Mouse (Mus musculus): ENCODE results near the gene Nfam1.

Nfam1 gene

GRCm38 (mm10) chr15:82995239-82995638, 37.9 kb downstream of the Nfam1 start:
- DNase-seq (ENCODE audit: low spot score in 2 of 2): no peak

GRCm38 (mm10) chr15:82992911-82993310, 40.2 kb downstream of the Nfam1 start:
- DNase-seq (ENCODE audit: low spot score in 2 of 2): no peak

GRCm38 (mm10) chr15:82992079-82992783, 40.9 kb downstream of the Nfam1 start:
- no peak for DNase-seq (ENCODE audit: low spot score in 2 of 2)

- no peak for DNase-seq (ENCODE audit: low spot score in 2 of 2)
Measured at GRCm38 (mm10) chr15:82989190-82989704, 43.9 kb downstream of the Nfam1 start.

- peak; percentile 85 to 89 for DNase-seq (ENCODE audit: low spot score in 2 of 2)
Measured at GRCm38 (mm10) chr15:82987732-82988112, 45.4 kb downstream of the Nfam1 start, which contains the start of gene Tcf20. Gene Tcf20 (minus strand): TSS chr15:82987872.

GRCm38 (mm10) chr15:82987014-82987731, 45.9 kb downstream of the Nfam1 start:
- DNase-seq (ENCODE audit: low spot score in 2 of 2): no peak

- no peak for DNase-seq (ENCODE audit: low spot score in 2 of 2)
Measured at GRCm38 (mm10) chr15:82984574-82984973, 48.5 kb downstream of the Nfam1 start.

- DNase-seq (ENCODE audit: low spot score in 2 of 2): no peak
Measured at GRCm38 (mm10) chr15:82984097-82984496, 49.0 kb downstream of the Nfam1 start.

- DNase-seq (ENCODE audit: low spot score in 2 of 2): peak in 1 of 2 experiments; percentile 70
Measured at GRCm38 (mm10) chr15:82983416-82984026, 49.6 kb downstream of the Nfam1 start.

- no peak for DNase-seq (ENCODE audit: low spot score in 2 of 2)
Measured at GRCm38 (mm10) chr15:82982724-82983415, 50.2 kb downstream of the Nfam1 start.

- no peak for DNase-seq (ENCODE audit: low spot score in 2 of 2)
Measured at GRCm38 (mm10) chr15:82981676-82982520, 51.2 kb downstream of the Nfam1 start.

- DNase-seq (ENCODE audit: low spot score in 2 of 2): no peak
Measured at GRCm38 (mm10) chr15:82979531-82979930, 53.6 kb downstream of the Nfam1 start.

GRCm38 (mm10) chr15:82974471-82974870, 58.6 kb downstream of the Nfam1 start:
- no peak for DNase-seq (ENCODE audit: low spot score in 2 of 2)

GRCm38 (mm10) chr15:82969206-82969721, 63.8 kb downstream of the Nfam1 start:
- DNase-seq (ENCODE audit: low spot score in 2 of 2): no peak

- DNase-seq (ENCODE audit: low spot score in 2 of 2): peak; percentile 69 to 74
Measured at GRCm38 (mm10) chr15:82968449-82968848, 64.7 kb downstream of the Nfam1 start.

- DNase-seq (ENCODE audit: low spot score in 2 of 2): no peak
Measured at GRCm38 (mm10) chr15:82967947-82968346, 65.2 kb downstream of the Nfam1 start.

- no peak for DNase-seq (ENCODE audit: low spot score in 2 of 2)
Measured at GRCm38 (mm10) chr15:82964266-82964825, 68.8 kb downstream of the Nfam1 start.

GRCm38 (mm10) chr15:82963556-82964156, 69.5 kb downstream of the Nfam1 start:
- no peak for DNase-seq (ENCODE audit: low spot score in 2 of 2)

- DNase-seq (ENCODE audit: low spot score in 2 of 2): no peak
Measured at GRCm38 (mm10) chr15:82963090-82963489, 70.0 kb downstream of the Nfam1 start.

- DNase-seq (ENCODE audit: low spot score in 2 of 2): no peak
Measured at GRCm38 (mm10) chr15:82962536-82962935, 70.6 kb downstream of the Nfam1 start.
